Mouse (Mus musculus) c-Kit-positive CD71-positive TER-119-positive erythroid progenitor cells, embryonic 14.5 days (primary cell): ENCODE results near the gene Trpv4.
A peak's percentile ranks its signal among the peaks of the same experiment; 100 is the strongest.

Experiments used
- DNase-seq: peaks from one replicate; pipeline ENCODE4 v3.0.0-alpha.2; 2013; ENCODE audit warnings: low spot score

Gene Trpv4

GRCm38 (mm10) chr5:114589026-114589425, 69.2 kb downstream of the Trpv4 start:
- no peak for DNase-seq

- DNase-seq: no peak
Measured at GRCm38 (mm10) chr5:114588416-114588815, 69.8 kb downstream of the Trpv4 start.

GRCm38 (mm10) chr5:114587908-114588307, 70.3 kb downstream of the Trpv4 start:
- peak; percentile 60 for DNase-seq

- no peak for DNase-seq
Measured at GRCm38 (mm10) chr5:114585682-114586081, 72.5 kb downstream of the Trpv4 start.

- DNase-seq: no peak
Measured at GRCm38 (mm10) chr5:114584293-114585104, 73.7 kb downstream of the Trpv4 start.

GRCm38 (mm10) chr5:114583490-114584175, 74.6 kb downstream of the Trpv4 start:
- no peak for DNase-seq

- DNase-seq: no peak
Measured at GRCm38 (mm10) chr5:114583046-114583445, 75.2 kb downstream of the Trpv4 start.

GRCm38 (mm10) chr5:114581486-114581885, 76.7 kb downstream of the Trpv4 start:
- no peak for DNase-seq

GRCm38 (mm10) chr5:114579714-114580357, 78.4 kb downstream of the Trpv4 start:
- DNase-seq: no peak

- no peak for DNase-seq
Measured at GRCm38 (mm10) chr5:114578361-114578760, 79.9 kb downstream of the Trpv4 start.

GRCm38 (mm10) chr5:114575986-114576605, 82.1 kb downstream of the Trpv4 start:
- no peak for DNase-seq

GRCm38 (mm10) chr5:114575530-114575929, 82.7 kb downstream of the Trpv4 start:
- DNase-seq: no peak

- DNase-seq: no peak
Measured at GRCm38 (mm10) chr5:114575010-114575409, 83.2 kb downstream of the Trpv4 start.

GRCm38 (mm10) chr5:114573920-114574628, 84.1 kb downstream of the Trpv4 start:
- no peak for DNase-seq

GRCm38 (mm10) chr5:114572997-114573396, 85.2 kb downstream of the Trpv4 start:
- DNase-seq: no peak
